Mouse (Mus musculus) kidney, embryonic 15.5 days (tissue): Measurements from ENCODE around the gene Gmppa. TPM values are rescaled to one million over a fixed set of nuclear protein-coding genes. Genes with fewer than 3 reads are reported as not detected.

Experiments used
- ATAC-seq: fragments of 200-750 bp; cut with Nextera tagmentation; replicated peaks from 2 replicates; pipeline ENCODE4 v1.8.0; 2017; ENCODE audit warnings: moderate TSS enrichment; ENCODE audit not compliant: low FRiP score
- H3K27ac ChIP-seq: fragments of 300-500 bp; sonication (generic); 2 replicates; pipeline ENCODE4 v1.5.1; 2015; ENCODE audit warnings: mild to moderate bottlenecking, inconsistent platforms
- H3K27me3 ChIP-seq: fragments of 300-500 bp; sonication (generic); 2 replicates; pipeline ENCODE4 v1.6.1; 2015; ENCODE audit warnings: inconsistent platforms
- H3K36me3 ChIP-seq: fragments of 300-500 bp; sonication (generic); 2 replicates; pipeline ENCODE4 v1.6.1; 2015; ENCODE audit warnings: inconsistent platforms
- H3K4me1 ChIP-seq: fragments of 300-500 bp; sonication (generic); 2 replicates; pipeline ENCODE4 v1.6.1; 2015; ENCODE audit warnings: inconsistent platforms
- H3K4me2 ChIP-seq: fragments of 300-500 bp; sonication (generic); 2 replicates; pipeline ENCODE4 v1.6.1; 2015; ENCODE audit warnings: moderate library complexity, mild to moderate bottlenecking, inconsistent platforms
- H3K4me3 ChIP-seq: fragments of 300-500 bp; sonication (generic); replicated peaks from 2 replicates; pipeline ENCODE4 v1.5.1; 2015; ENCODE audit warnings: mild to moderate bottlenecking, inconsistent platforms
- H3K9ac ChIP-seq: fragments of 300-500 bp; sonication (generic); 2 replicates; pipeline ENCODE4 v1.6.1; 2015; ENCODE audit warnings: mild to moderate bottlenecking, inconsistent platforms
- H3K9me3 ChIP-seq: fragments of 300-500 bp; sonication (generic); replicated peaks from 2 replicates; pipeline ENCODE4 v1.6.1; 2016; ENCODE audit warnings: inconsistent platforms
- WGBS: fragments of 180-500 bp; shearing (Covaris S2); methylation state at CpG from one replicate; pipeline ENCODE4 v1.1.7; 2015; ENCODE audit warnings: mixed read lengths; 5-methylcytosine and 5-hydroxymethylcytosine counted together
- polyA plus RNA-seq: library from polyadenylated mRNA; unstranded; fragments of >200 nt; fragmentation: Nextera tagmentation; extraction: Ambion mirVana; gene quantifications from 2 replicates; pipeline ENCODE4 v1.2.1, GENCODE M21; 2015

The Gmppa gene
- polyA plus RNA-seq, 1 experiment from 2014 or later: 78.7 TPM

DNA sequence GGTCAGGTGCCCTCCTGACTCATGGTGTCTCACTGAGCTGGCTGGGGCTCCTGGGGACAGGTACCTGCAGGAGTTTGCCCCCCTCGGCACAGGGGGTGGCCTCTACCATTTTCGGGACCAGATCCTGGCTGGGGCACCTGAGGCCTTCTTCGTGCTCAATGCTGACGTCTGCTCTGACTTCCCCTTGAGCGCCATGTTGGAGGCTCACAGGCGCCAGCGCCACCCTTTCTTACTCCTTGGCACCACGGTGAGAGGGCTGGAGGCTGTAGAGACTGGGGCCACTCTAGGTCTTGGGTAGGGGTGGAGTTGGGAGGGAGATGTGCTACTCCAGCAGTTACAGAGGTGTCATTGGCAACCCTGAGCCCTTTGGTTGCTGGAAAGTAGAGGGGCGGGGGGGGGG is 3.1 kb downstream of the Gmppa start:
- Histone ChIP-seq H3K4me1 (peaks cover 60% of the 10 kb centered on the region), H3K9ac (no peak overlapping the region), H3K27ac (no peak overlapping the region), H3K27me3 (no peaks in the 10 kb centered on the region), H3K9me3 (no peaks in the 10 kb centered on the region), H3K4me3 (no peak overlapping the region), H3K4me2 (no peak overlapping the region), H3K36me3 (peaks cover 31% of the 10 kb centered on the region)
- 79% methylated on average over 8 of the region's 9 CpGs for WGBS
- no peak for ATAC-seq

DNA sequence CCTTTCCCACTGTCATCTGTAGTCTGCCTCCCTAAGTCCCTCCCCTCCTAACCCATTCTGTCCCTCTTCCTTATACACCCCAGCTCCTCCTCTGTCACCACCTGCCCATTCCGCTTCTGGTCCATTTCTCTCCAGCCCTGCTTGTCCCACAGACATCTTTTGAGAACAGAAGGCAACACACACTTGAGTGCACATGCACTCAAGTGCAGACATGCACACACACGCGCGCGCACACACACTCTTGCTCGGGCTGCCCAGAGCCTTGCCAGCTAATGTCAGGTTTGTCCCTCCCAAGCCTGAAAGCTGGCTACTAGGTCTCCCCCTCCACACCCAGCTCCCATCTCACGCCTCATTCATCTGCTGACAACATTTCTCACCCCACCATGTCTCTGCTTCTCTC is 4.9 kb downstream of the Gmppa start:
- WGBS: 90% methylated on average over 7 of the region's 7 CpGs
- H3K4me1 ChIP-seq: peaks cover 73% of the 10 kb centered on the region
- ATAC-seq: no peak
- no peak overlapping the region for H3K9ac ChIP-seq
- no peak overlapping the region for H3K27ac ChIP-seq
- H3K36me3 ChIP-seq: peaks cover 31% of the 10 kb centered on the region
- H3K4me3 ChIP-seq: no peak overlapping the region
- peaks cover 18% of the 10 kb centered on the region; the same call in 1 of the 2 replicates for H3K27me3 ChIP-seq
- no peaks in the 10 kb centered on the region for H3K9me3 ChIP-seq
- no peak overlapping the region for H3K4me2 ChIP-seq

DNA sequence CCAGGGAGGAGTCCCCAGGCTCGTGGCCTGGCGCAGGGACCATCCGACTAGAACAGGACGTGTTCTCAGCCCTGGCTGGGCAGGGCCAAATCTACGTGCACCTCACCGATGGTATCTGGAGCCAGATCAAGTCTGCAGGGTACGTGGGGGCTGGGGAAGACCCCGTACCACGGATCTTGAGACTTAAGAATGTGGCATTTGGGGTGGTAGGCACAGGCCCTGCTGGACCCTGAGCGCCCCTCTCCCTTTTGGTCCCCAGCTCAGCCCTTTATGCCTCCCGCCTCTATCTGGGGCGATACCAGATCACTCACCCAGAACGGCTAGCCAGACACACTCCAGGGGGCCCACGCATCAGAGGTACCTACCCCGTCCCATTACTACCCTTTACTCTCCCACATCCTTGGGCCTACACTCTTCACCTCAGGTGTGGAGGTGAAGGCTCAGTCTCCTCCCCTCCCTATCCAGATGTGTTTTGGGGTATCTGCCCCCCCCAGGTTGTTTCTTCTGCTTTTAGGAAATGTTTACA is 5.8 kb downstream of the Gmppa start:
- no peak overlapping the region for H3K4me2 ChIP-seq
- WGBS: 63% methylated on average over 15 of the region's 15 CpGs
- peaks cover 22% of the 10 kb centered on the region; the same call in 1 of the 2 replicates for H3K27me3 ChIP-seq
- H3K4me1 ChIP-seq: peaks cover 76% of the 10 kb centered on the region
- no peaks in the 10 kb centered on the region for H3K9me3 ChIP-seq
- H3K36me3 ChIP-seq: peaks cover 31% of the 10 kb centered on the region
- ATAC-seq: no peak
- no peak overlapping the region for H3K4me3 ChIP-seq
- H3K27ac ChIP-seq: no peak overlapping the region
- no peak overlapping the region for H3K9ac ChIP-seq

DNA sequence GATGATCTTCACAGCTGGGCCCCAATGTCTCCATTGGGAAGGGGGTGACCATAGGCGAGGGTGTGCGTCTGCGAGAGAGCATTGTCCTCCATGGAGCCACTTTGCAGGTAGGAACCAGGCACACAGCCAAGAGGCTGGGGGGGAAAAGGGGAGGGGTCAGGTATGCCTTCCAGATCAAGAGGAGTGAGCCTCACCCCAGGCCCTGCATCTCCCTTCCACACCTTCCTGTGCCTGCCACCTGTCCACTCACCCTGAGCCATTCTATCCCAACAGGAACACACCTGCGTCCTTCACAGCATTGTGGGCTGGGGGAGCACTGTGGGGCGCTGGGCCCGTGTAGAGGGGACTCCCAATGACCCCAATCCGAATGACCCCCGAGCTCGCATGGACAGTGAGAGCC is 6.4 kb downstream of the Gmppa start:
- Histone ChIP-seq H3K36me3 (peaks cover 31% of the 10 kb centered on the region), H3K9me3 (no peaks in the 10 kb centered on the region), H3K4me1 (peaks cover 76% of the 10 kb centered on the region), H3K27me3 (peaks cover 25% of the 10 kb centered on the region; the same call in 1 of the 2 replicates), H3K27ac (no peak overlapping the region), H3K4me3 (no peak overlapping the region), H3K4me2 (no peak overlapping the region), H3K9ac (no peak overlapping the region)
- ATAC-seq: no peak
- 84% methylated on average over 9 of the region's 9 CpGs for WGBS

DNA sequence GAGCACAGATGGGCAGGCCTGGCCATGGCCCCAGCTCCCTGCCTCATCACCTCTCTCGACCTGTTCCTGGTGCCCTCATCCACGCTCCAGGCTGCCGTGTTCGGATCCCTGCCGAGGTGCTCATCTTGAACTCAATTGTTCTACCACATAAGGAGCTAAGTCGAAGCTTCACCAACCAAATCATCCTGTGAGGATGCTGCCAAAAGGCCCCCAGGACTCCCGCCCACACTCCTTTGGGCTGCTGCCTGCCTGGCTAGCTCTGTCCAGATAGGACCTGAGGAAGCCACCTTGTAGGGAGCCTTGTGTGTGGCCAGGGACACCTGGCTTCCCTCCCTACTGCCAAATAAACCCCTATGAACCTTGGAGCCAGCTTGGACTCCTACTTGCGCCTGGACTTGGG is 7.1 kb downstream of the Gmppa start:
- H3K4me3 ChIP-seq: no peak overlapping the region
- no peak overlapping the region for H3K9ac ChIP-seq
- H3K27me3 ChIP-seq: peaks cover 25% of the 10 kb centered on the region; the same call in 1 of the 2 replicates
- H3K27ac ChIP-seq: peak overlapping the region; percentile 7
- no peak overlapping the region for H3K4me2 ChIP-seq
- ATAC-seq: no peak
- H3K36me3 ChIP-seq: peaks cover 28% of the 10 kb centered on the region
- no peaks in the 10 kb centered on the region for H3K9me3 ChIP-seq
- H3K4me1 ChIP-seq: peaks cover 78% of the 10 kb centered on the region
- WGBS: 50% methylated on average over 8 of the region's 8 CpGs

DNA sequence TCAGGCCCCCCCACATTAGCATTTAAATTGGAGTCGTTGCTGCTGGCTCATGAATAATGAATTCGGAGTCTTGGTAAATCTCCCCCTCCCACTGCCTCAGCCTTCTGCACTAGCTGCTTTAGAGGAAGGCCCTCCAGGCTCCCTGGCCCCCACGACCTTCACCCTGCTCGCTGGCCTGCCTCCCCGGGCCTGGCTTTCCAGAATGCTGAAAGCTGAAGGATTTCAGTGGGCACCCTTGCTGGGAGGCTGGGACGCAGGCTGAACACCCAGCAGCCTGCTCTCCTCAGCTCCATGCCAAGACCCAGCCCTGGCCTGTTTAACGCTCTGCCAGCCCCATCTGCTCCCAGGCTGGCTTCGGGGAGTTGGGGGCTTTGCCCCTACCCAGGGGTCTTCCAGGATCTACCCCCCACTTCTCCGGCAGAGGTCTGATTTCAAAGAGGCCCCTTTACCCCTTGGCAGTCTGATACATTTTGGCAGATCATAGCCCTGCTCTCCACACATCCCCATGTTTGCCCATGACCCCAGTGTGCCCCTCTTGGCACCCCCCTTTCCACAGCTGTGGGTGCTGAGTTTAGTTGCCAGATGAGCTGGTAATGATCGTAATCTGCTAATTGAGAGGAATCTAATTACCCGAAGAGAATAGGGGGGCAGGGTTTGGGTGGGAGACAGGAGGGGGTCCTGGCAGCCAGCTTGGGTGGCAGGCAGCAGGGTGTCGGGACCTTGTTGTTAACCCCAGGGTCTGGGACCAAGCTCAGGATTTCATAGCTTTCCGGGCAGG is 7.7 kb downstream of the Gmppa start:
- peak overlapping the region; percentile 7 for H3K27ac ChIP-seq
- H3K4me2 ChIP-seq: no peak overlapping the region
- peaks cover 26% of the 10 kb centered on the region for H3K36me3 ChIP-seq
- WGBS: 22% methylated on average over 13 of the region's 13 CpGs
- peaks cover 84% of the 10 kb centered on the region for H3K4me1 ChIP-seq
- ATAC-seq: no peak
- peaks cover 30% of the 10 kb centered on the region for H3K27me3 ChIP-seq
- no peaks in the 10 kb centered on the region for H3K9me3 ChIP-seq
- no peak overlapping the region for H3K9ac ChIP-seq
- no peak overlapping the region for H3K4me3 ChIP-seq

DNA sequence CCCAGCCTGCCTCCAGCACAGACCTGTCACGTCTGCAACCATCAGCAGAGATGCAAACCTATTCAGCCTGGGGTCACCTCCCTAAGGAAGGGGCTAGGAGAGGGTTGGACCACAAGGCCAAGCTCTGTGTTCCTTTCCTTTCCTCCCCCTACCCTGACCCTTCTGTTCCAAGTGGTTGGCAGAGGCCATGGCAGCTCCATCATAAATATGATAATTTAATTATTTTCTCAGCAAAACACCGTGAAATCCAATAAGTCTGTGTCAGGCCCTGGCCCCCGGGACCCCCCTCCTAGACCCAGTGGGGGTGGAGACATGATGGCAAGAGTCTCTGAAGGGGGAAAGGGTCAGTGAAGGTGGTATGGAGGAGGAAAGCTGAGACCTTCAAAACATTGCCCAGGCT is 8.5 kb downstream of the Gmppa start:
- peaks cover 37% of the 10 kb centered on the region for H3K27me3 ChIP-seq
- H3K9me3 ChIP-seq: no peaks in the 10 kb centered on the region
- H3K4me2 ChIP-seq: no peak overlapping the region
- WGBS: 22% methylated on average over 3 of the region's 3 CpGs
- peak overlapping the region; percentile 82; the same call in 1 of the 2 replicates for H3K27ac ChIP-seq
- ATAC-seq: no peak
- H3K9ac ChIP-seq: no peak overlapping the region
- H3K4me3 ChIP-seq: no peak overlapping the region
- H3K4me1 ChIP-seq: peaks cover 86% of the 10 kb centered on the region
- H3K36me3 ChIP-seq: peaks cover 26% of the 10 kb centered on the region

DNA sequence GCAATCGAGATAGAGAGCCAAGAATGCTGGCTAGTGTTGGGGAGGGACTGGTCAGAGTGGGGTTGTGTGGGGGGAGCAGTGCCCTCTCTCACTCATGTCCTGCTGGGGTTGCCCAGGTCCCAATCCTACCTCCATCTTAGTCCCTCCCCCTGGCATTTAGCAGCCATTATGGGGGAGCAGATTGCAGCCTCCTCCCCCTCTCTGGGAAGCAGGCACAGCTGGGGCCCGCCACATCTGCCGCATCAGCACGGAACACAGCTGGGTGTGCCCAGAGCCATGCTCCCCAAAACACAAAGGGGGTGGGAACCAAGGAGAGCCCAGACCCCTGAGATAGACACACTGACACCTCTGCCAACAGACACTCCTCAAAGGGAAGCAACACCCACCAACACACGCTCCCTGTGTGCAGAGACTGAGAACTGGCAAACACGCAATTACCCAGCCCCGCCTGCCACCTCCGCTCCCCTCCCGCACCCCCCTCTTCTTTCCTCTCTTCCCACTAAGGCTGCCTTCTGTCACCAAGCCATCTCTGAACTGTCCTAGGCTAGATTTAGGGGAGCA is 9.5 kb downstream of the Gmppa start:
- no peak for ATAC-seq
- H3K27ac ChIP-seq: peak overlapping the region; percentile 82
- no peaks in the 10 kb centered on the region for H3K9me3 ChIP-seq
- peaks cover 47% of the 10 kb centered on the region for H3K27me3 ChIP-seq
- peaks cover 26% of the 10 kb centered on the region for H3K36me3 ChIP-seq
- WGBS: 10% methylated on average over 9 of the region's 9 CpGs
- peak overlapping the region; percentile 54 for H3K4me2 ChIP-seq
- H3K4me3 ChIP-seq: no peak overlapping the region
- H3K4me1 ChIP-seq: peaks cover 93% of the 10 kb centered on the region
- H3K9ac ChIP-seq: 0 out of 2 replicates have a peak overlapping the region, but pooled peaks have one; percentile 10

DNA sequence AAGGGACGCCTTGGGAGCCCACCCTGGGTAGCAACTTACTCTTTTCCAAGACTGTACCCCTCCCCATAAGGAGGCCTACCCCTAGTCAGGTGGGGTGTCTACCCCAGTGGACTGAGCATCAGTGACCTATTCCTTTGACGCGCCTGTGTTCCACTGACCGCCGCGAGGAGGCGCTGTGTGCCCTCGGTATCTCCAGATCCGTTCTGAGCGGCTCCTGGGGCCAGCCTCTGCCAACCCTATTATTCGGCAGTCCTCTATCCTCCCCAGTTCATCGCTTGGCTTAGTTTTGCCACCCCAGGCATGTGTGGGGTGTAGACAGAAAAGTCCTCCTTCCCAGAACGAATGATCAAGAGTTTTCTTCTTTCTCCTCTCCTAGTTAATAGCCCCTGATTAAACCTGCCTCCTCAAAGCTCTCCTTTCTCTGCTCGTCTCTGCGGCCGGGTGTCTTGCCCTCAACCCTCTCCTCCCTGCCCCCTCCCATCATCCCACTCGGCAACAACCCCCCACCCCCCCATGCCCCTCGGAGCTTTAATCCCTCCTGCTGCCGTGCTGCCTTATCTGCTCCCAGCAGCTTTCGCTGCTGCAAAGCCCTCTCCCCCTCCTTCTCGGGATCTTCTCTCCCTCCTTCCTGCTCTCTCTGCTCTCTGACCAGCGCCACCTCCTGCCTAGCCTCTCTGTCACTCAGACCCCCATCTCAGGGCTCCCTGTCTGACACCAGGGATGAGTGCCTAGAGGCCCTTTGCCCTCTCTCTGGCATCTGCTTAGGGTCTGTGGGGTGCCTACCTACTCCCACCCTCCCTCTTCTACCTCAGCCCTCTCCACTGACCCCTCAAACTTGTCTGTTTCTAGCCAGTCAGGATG is 10.3 kb downstream of the Gmppa start:
- peak overlapping the region; percentile 20 for H3K4me3 ChIP-seq
- peaks cover 21% of the 10 kb centered on the region for H3K36me3 ChIP-seq
- H3K27me3 ChIP-seq: peaks cover 55% of the 10 kb centered on the region
- H3K9ac ChIP-seq: no peak overlapping the region
- peak overlapping the region; percentile 82 for H3K27ac ChIP-seq
- H3K9me3 ChIP-seq: no peaks in the 10 kb centered on the region
- under 1% methylated on average over 22 of the region's 22 CpGs for WGBS
- peak; percentile 16 for ATAC-seq
- H3K4me1 ChIP-seq: peaks cover 100% of the 10 kb centered on the region
- H3K4me2 ChIP-seq: peak overlapping the region; percentile 54

DNA sequence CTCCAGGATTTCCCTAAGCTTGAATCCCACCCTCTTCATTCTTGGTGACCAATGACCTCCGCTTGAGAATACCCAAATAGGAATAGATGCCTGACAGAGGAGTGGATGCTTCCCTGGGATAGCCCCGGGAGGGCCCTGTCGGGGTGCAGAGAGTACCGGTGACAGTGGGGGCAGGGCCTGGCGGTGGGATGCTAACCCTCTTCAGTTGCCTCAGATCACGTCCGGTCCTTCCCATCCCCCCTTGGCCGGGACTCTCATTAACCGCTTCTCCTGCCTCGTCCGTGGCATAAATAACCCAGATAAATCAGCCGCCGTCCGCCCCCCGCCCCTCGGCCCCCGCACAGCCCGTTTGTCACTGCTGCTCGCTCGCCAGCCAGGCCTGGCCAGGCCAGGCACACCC is 10.9 kb downstream of the Gmppa start:
- Histone ChIP-seq H3K27me3 (peaks cover 62% of the 10 kb centered on the region), H3K27ac (peak overlapping the region; percentile 82), H3K4me3 (peak overlapping the region; percentile 20; the same call in 1 of the 2 replicates), H3K4me1 (peaks cover 100% of the 10 kb centered on the region), H3K4me2 (peak overlapping the region; percentile 54), H3K36me3 (peaks cover 16% of the 10 kb centered on the region), H3K9ac (no peak overlapping the region), H3K9me3 (no peaks in the 10 kb centered on the region)
- peak; percentile 30; the same call in 1 of the 2 replicates for ATAC-seq
- 2% methylated on average over 20 of the region's 20 CpGs for WGBS

DNA sequence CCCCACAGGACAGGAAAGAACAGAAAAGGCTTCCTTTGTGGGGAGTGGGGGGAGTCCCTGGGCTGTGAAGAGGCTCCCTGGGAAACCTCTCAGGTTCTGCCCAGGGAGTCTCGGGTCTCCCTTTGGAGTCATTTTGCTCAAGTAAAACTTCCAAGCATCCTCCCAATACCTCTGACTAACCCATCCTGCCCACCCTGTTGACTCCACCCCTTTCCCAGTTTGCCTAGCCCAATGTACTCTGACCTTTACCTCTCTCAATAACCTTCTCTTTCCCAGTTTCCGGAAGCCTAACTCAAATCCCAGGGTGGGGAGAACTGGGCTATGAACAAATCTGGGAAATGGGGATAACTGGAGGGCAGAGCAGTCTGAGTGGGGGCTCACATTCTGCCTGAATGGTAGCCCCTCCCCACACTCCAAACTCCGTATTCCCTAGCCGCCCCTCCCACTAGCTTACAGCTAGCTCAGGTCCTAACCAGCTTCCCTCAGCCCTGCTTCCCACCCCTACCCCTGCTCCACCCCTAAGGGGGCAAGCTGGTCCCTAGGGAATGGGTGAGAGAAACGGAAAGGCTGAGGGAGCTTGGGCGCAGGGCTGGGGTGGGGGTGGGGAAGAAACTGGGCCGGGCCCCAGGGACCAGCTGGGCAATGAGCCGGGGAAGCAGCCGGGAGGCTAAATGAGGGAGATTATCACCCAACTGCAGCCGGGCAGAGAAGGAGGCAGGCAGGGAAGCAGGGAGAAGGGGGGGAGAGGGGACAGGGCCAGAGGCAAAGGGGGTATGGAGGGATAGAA is 11.7 kb downstream of the Gmppa start:
- Histone ChIP-seq H3K27ac (peak overlapping the region; percentile 82), H3K9ac (no peak overlapping the region), H3K4me2 (peak overlapping the region; percentile 54), H3K36me3 (peaks cover 8% of the 10 kb centered on the region), H3K4me1 (peaks cover 95% of the 10 kb centered on the region), H3K27me3 (peaks cover 70% of the 10 kb centered on the region), H3K9me3 (no peaks in the 10 kb centered on the region), H3K4me3 (peak overlapping the region; percentile 20; the same call in 1 of the 2 replicates)
- ATAC-seq: peak; percentile 3; the same call in 1 of the 2 replicates
- WGBS: 3% methylated on average over 10 of the region's 10 CpGs
